ENCODE assay signal across 12 mouse cellular contexts in the genomic region with DNA sequence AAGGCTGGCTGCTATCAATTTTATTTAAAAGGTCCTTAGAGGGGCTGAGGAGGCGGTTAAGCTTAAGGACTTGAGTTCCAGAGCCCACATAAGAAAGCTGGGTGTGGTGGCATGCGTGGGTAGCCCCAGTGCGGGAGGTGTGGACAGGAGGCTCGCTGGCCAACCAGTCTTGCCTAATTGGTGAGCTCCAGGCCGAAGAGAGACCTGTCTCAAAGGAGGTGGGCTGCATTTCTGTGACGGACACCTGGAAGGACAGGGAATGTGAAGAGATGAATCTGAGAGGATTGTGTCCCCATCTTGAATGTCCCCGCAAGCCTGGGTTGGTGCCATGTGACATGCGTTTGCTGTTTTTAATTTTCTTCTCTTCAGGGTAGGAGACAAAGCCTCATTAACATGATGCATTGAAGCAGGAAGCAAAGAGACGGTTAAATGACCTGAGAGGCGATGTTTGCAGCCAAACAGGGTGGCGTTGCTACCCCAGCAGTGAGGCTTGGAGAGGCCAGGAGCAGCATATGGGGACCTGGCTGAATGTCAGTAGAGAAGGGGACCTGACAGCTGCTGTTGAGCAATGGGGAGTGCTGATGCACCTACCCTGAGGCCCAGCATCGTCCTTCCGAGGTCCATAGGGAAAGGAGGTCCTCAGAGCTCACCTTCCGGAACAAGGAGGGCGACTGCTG. TPM values are rescaled to one million over a fixed set of nuclear protein-coding genes. Genes with fewer than 3 reads are reported as not detected.
A peak's percentile ranks its signal among the peaks of the same experiment; 100 is the strongest.
DNase-seq lines count a peak whose midpoint lies in the region; ATAC-seq lines count a peak whose summit lies in the region.
"Had no signal": no experiment of that assay in that cellular context is flagged by ENCODE, and none has a peak within 500 bp of the region (broad histone marks: within the 10 kb centered on the region; RNA-seq: fewer than 3 reads in every experiment).

No protein-coding gene starts in this region.

- no peak for DNase-seq in forebrain, embryonic 11.5 days (ENCODE audit: low spot score)
- no peak for DNase-seq in neural tube, embryonic 10.5 days (ENCODE audit: extremely low spot score, low spot score)
- peak; percentile 78 for DNase-seq in retina, postnatal 1 day
- no peak for DNase-seq in kidney, adult 9 months
- no peak for DNase-seq in ovary, adult 18-20 months (ENCODE audit: low spot score)
- DNase-seq: cerebellum, adult 9-10 months; liver, postnatal 0 days; right cerebral cortex, postnatal 14 days had no signal

- H3K27me3 ChIP-seq in forebrain, embryonic 16.5 days (replicated peaks; ENCODE audit: control insufficient read depth, insufficient read depth, low read length) = peaks cover 19% of the 10 kb centered on the region
- peaks cover 4% of the 10 kb centered on the region; the same call in 1 of the 2 replicates for H3K27me3 ChIP-seq in forebrain, embryonic 11.5 days (ENCODE audit: control insufficient read depth, insufficient read depth, low read length)
- peaks cover 16% of the 10 kb centered on the region for H3K27me3 ChIP-seq in neural tube, embryonic 13.5 days
- peaks cover 36% of the 10 kb centered on the region for H3K27me3 ChIP-seq in hindbrain, embryonic 13.5 days
- H3K27me3 ChIP-seq: heart, embryonic 15.5 days had no signal

- WGBS in forebrain, embryonic 16.5 days = 63% methylated on average over 15 of the region's 15 CpGs
- WGBS in forebrain, embryonic 11.5 days = 83% methylated on average over 15 of the region's 15 CpGs
- WGBS in neural tube, embryonic 13.5 days = 72% methylated on average over 15 of the region's 15 CpGs
- WGBS in hindbrain, embryonic 13.5 days = 68% methylated on average over 15 of the region's 15 CpGs

- no peak overlapping the region for H3K4me2 ChIP-seq in forebrain, embryonic 16.5 days (ENCODE audit: low read length)
- H3K4me2 ChIP-seq in forebrain, embryonic 11.5 days (ENCODE audit: low read depth, low read length, severe bottlenecking) = no peak overlapping the region
- no peak overlapping the region for H3K4me2 ChIP-seq in neural tube, embryonic 13.5 days
- H3K4me2 ChIP-seq in hindbrain, embryonic 13.5 days = no peak overlapping the region
- H3K4me2 ChIP-seq: heart, embryonic 15.5 days had no signal

- H3K9me3 ChIP-seq in forebrain, embryonic 16.5 days (ENCODE audit: control insufficient read depth, low read length) = no peaks in the 10 kb centered on the region
- H3K9me3 ChIP-seq in forebrain, embryonic 11.5 days (ENCODE audit: control insufficient read depth, low read length) = peaks cover 2% of the 10 kb centered on the region; the same call in 1 of the 2 replicates
- H3K9me3 ChIP-seq in neural tube, embryonic 13.5 days = no peaks in the 10 kb centered on the region
- H3K9me3 ChIP-seq in hindbrain, embryonic 13.5 days = no peaks in the 10 kb centered on the region
- H3K9me3 ChIP-seq: heart, embryonic 15.5 days had no signal

- peaks cover 13% of the 10 kb centered on the region for H3K4me1 ChIP-seq in forebrain, embryonic 16.5 days (replicated peaks; ENCODE audit: control insufficient read depth, insufficient read depth, low read length)
- H3K4me1 ChIP-seq in forebrain, embryonic 11.5 days (replicated peaks; ENCODE audit: control insufficient read depth, insufficient read depth, low read length) = peaks cover 14% of the 10 kb centered on the region
- H3K4me1 ChIP-seq in neural tube, embryonic 13.5 days (replicated peaks) = peaks cover 45% of the 10 kb centered on the region
- peaks cover 38% of the 10 kb centered on the region for H3K4me1 ChIP-seq in hindbrain, embryonic 13.5 days (replicated peaks)

- no peaks in the 10 kb centered on the region for H3K36me3 ChIP-seq in forebrain, embryonic 16.5 days (ENCODE audit: control insufficient read depth, insufficient read depth)
- no peaks in the 10 kb centered on the region for H3K36me3 ChIP-seq in forebrain, embryonic 11.5 days (ENCODE audit: control insufficient read depth, insufficient read depth, low read length)
- H3K36me3 ChIP-seq in neural tube, embryonic 13.5 days = no peaks in the 10 kb centered on the region
- no peaks in the 10 kb centered on the region for H3K36me3 ChIP-seq in hindbrain, embryonic 13.5 days
- H3K36me3 ChIP-seq: heart, embryonic 15.5 days had no signal

- no peak overlapping the region for H3K9ac ChIP-seq in forebrain, embryonic 16.5 days (replicated peaks; ENCODE audit: low read depth, low read length)
- H3K9ac ChIP-seq in forebrain, embryonic 11.5 days (ENCODE audit: low read length) = no peak overlapping the region
- H3K9ac ChIP-seq in neural tube, embryonic 13.5 days = no peak overlapping the region
- no peak overlapping the region for H3K9ac ChIP-seq in hindbrain, embryonic 13.5 days
- H3K9ac ChIP-seq: heart, embryonic 15.5 days; liver, postnatal 0 days had no signal

- H3K4me3 ChIP-seq in forebrain, embryonic 16.5 days (replicated peaks; ENCODE audit: low read length) = no peak overlapping the region
- H3K4me3 ChIP-seq in forebrain, embryonic 11.5 days (ENCODE audit: low read depth, low read length) = no peak overlapping the region
- H3K4me3 ChIP-seq in neural tube, embryonic 13.5 days = no peak overlapping the region
- no peak overlapping the region for H3K4me3 ChIP-seq in hindbrain, embryonic 13.5 days
- H3K4me3 ChIP-seq: heart, embryonic 15.5 days had no signal

- H3K27ac ChIP-seq in forebrain, embryonic 16.5 days (ENCODE audit: low read length) = no peak overlapping the region
- H3K27ac ChIP-seq in forebrain, embryonic 11.5 days (ENCODE audit: low read depth, low read length) = no peak overlapping the region
- H3K27ac ChIP-seq in neural tube, embryonic 13.5 days (replicated peaks) = peak overlapping the region; percentile 88; the same call in 1 of the 2 replicates
- peak overlapping the region; percentile 68 for H3K27ac ChIP-seq in hindbrain, embryonic 13.5 days
- H3K27ac ChIP-seq: heart, embryonic 15.5 days had no signal

- 0 out of 2 replicates have a peak, but pooled peaks have one; percentile 28 for ATAC-seq in forebrain, embryonic 16.5 days
- ATAC-seq in forebrain, embryonic 11.5 days (replicated peaks; ENCODE audit: low FRiP score) = no peak
- no peak for ATAC-seq in neural tube, embryonic 13.5 days (ENCODE audit: low read depth)
- ATAC-seq in hindbrain, embryonic 13.5 days (ENCODE audit: low FRiP score) = no peak
- ATAC-seq: liver, postnatal 0 days had no signal

RNA-seq across cellular contexts. Expression of a gene that starts 26.7 kb away (rescaled TPM):
- polyA plus RNA-seq in forebrain, embryonic 16.5 days (2015; fragmentation: Nextera tagmentation; extraction: Ambion mirVana) = 28.7 and 37.6 TPM in 2 replicates
- 97.9 and 102 TPM in 2 replicates for polyA plus RNA-seq in forebrain, embryonic 11.5 days (2014; fragmentation: Nextera tagmentation; extraction: Ambion mirVana)
- 116 and 122 TPM in 2 replicates for polyA plus RNA-seq in neural tube, embryonic 13.5 days (2015; fragmentation: Nextera tagmentation; extraction: Ambion mirVana)
- 88.6 and 113 TPM in 2 replicates for polyA plus RNA-seq in hindbrain, embryonic 13.5 days (2015; fragmentation: Nextera tagmentation; extraction: Ambion mirVana)

Comparison
In these comparisons a context has a peak if more than half of its experiments do, and no peak if none do; other contexts are left out.
1. H3K27ac ChIP-seq: peak in neural tube, embryonic 13.5 days (single experiment) and hindbrain, embryonic 13.5 days (single experiment); none in forebrain, embryonic 16.5 days (single experiment) and forebrain, embryonic 11.5 days (single experiment).